Mouse (Mus musculus): ENCODE measurements around the gene Sclt1. TPM values are rescaled to one million over a fixed set of nuclear protein-coding genes. Genes with fewer than 3 reads are reported as not detected.

The Sclt1 gene
- polyA plus RNA-seq, 1 experiment = 3.8 TPM

- Histone ChIP-seq H3K27me3 (replicated peaks; ENCODE audit: control insufficient read depth, insufficient read depth, low read length) (no peaks in the 10 kb centered on the region), H3K4me3 (ENCODE audit: insufficient read depth, low read depth, low read length) (no peak overlapping the region), H3K27ac (ENCODE audit: insufficient read depth, low read depth, low read length) (no peak overlapping the region), H3K4me1 (ENCODE audit: control insufficient read depth, insufficient read depth, low read length) (peaks cover 84% of the 10 kb centered on the region), H3K36me3 (ENCODE audit: control insufficient read depth, insufficient read depth, low read length) (no peaks in the 10 kb centered on the region)
- 26% methylated on average over 2 of the region's 2 CpGs for WGBS
- DNase-seq = peak; percentile 58
- TF ChIP-seq CTCF (conservative IDR thresholded peaks at IDR 0.05; ENCODE audit: insufficient read depth, insufficient read length, low read depth, low read length) (no peak), POLR2A (IDR thresholded peaks at IDR 0.05; ENCODE audit: low read depth, low read length) (no peak)
Observed at GRCm38 (mm10) chr3:41577240-41577639, 165.1 kb downstream of the Sclt1 start.

Other genes starting within 250 kb of the Sclt1 start
- 29.9 and 30.2 TPM in 2 replicates for gene Jade1, start 186.8 kb downstream of the Sclt1 start, polyA plus RNA-seq (2012; rRNA removed)
- 3.4 and 4.1 TPM in 2 replicates for gene D3Ertd751e, start 97 bp upstream of the Sclt1 start, polyA plus RNA-seq (2012; rRNA removed)

Data from kidney, adult 2 months (tissue).